Mouse (Mus musculus): ENCODE measurements around the gene Ilf2.

GRCm38 (mm10) chr3:90497597-90497996 is 21.7 kb downstream of the Ilf2 start:
- TF ChIP-seq POLR2A (IDR thresholded peaks at IDR 0.05; ENCODE audit: low read depth, low read length) (no peak), CTCF (IDR thresholded peaks at IDR 0.05; ENCODE audit: extremely low read depth, insufficient read length, insufficient replicate concordance, low read depth, low read length) (no peak)
